Mouse (Mus musculus) myocyte (in vitro differentiated cells): ENCODE results near the gene Tbx19.

Experiments used
- CEBPB ChIP-seq: IDR thresholded peaks from 2 replicates; pipeline ENCODE4 v1.6.1; 2011; ENCODE audit warnings: mild to moderate bottlenecking, moderate library complexity; ENCODE audit not compliant: poor library complexity, insufficient read depth, severe bottlenecking
- E2F4 ChIP-seq: IDR thresholded peaks from one replicate; pipeline ENCODE4 v1.6.1; 2011; ENCODE audit warnings: mild to moderate bottlenecking, control low read depth, moderate library complexity; ENCODE audit not compliant: insufficient read depth
- MAX ChIP-seq: IDR thresholded peaks from one replicate; pipeline ENCODE4 v1.6.1; 2011; ENCODE audit warnings: low read depth, mild to moderate bottlenecking, control low read depth
- MYOD1 ChIP-seq, 3 experiments: IDR thresholded peaks; one replicate each; pipeline ENCODE4 v1.6.1; 2011; ENCODE audit warnings: control low read depth in 2 of 3, low read depth in 2 of 3, mild to moderate bottlenecking in 2 of 3, moderate library complexity in 1 of 3; ENCODE audit not compliant: insufficient read length in 2 of 3, control insufficient read depth in 1 of 3
- MYOG ChIP-seq, 3 experiments: IDR thresholded peaks; one replicate each; pipeline ENCODE4 v1.6.1; 2011; ENCODE audit warnings: control low read depth in 2 of 3, low read depth in 2 of 3, mild to moderate bottlenecking in 2 of 3; ENCODE audit not compliant: insufficient read length in 2 of 3, control insufficient read depth in 1 of 3, insufficient read depth in 1 of 3
- POLR2A ChIP-seq: IDR thresholded peaks from one replicate; pipeline ENCODE4 v1.6.1; 2011; ENCODE audit warnings: low read depth, mild to moderate bottlenecking, control low read depth, moderate library complexity; ENCODE audit not compliant: insufficient read length
- POLR2AphosphoS2 ChIP-seq: IDR thresholded peaks from one replicate; pipeline ENCODE4 v1.6.1; 2011; ENCODE audit warnings: low read depth, control low read depth; ENCODE audit not compliant: insufficient read length
- SRF ChIP-seq: IDR thresholded peaks from one replicate; pipeline ENCODE4 v1.6.1; 2011; ENCODE audit warnings: low read depth; ENCODE audit not compliant: control insufficient read depth, insufficient read length
- TCF12 ChIP-seq: IDR thresholded peaks from one replicate; pipeline ENCODE4 v1.6.1; 2011; ENCODE audit warnings: mild to moderate bottlenecking, control low read depth; ENCODE audit not compliant: poor library complexity, insufficient read depth, severe bottlenecking
- TCF3 ChIP-seq: IDR thresholded peaks from one replicate; pipeline ENCODE4 v1.6.1; 2011; ENCODE audit warnings: low read depth, control low read depth; ENCODE audit not compliant: insufficient read length
- USF1 ChIP-seq: IDR thresholded peaks from one replicate; pipeline ENCODE4 v1.6.1; 2011; ENCODE audit warnings: low read depth, mild to moderate bottlenecking, control low read depth, moderate library complexity

DNA sequence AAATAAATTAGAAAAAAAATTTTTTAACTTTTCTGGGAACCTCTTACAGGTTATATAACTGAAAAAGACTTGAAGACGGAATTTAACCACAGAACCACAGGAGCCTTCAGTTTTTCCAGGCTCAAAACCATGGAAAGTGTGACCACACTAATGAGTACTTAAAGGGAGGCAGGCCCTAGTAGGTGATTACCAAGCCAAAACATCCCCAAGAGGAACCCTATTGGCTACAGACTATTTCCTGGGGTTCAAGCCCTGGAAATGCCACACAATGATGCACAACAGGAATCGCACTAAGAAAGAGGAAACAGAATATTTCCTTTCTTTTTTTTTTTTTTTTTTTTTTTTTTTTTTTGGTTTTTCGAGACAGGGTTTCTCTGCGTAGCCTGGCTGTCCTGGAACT, 31.5 kb upstream of the Tbx19 start:
- no peak for TF ChIP-seq POLR2A
- TF ChIP-seq E2F4: no peak
- TF ChIP-seq CEBPB: no peak
- no peak for TF ChIP-seq MYOG (IDR thresholded peaks at IDR 0.05; ENCODE audit: control insufficient read depth in 1 of 3, insufficient read depth in 1 of 3, insufficient read length in 2 of 3, low read depth in 2 of 3)
- TF ChIP-seq USF1: no peak
- TF ChIP-seq POLR2AphosphoS2: no peak
- TF ChIP-seq TCF3: no peak
- no peak for TF ChIP-seq MYOD1 (IDR thresholded peaks at IDR 0.05; ENCODE audit: control insufficient read depth in 1 of 3, insufficient read length in 2 of 3, low read depth in 2 of 3)
- no peak for TF ChIP-seq TCF12
- TF ChIP-seq SRF: no peak
- TF ChIP-seq MAX: no peak
